Mouse (Mus musculus): Measurements from ENCODE around the gene Plch2. TPM values are rescaled to one million over a fixed set of nuclear protein-coding genes. Genes with fewer than 3 reads are reported as not detected.

Gene Plch2
- total RNA-seq, 1 experiment from 2014 or later: not detected

- ATAC-seq (ENCODE audit: extremely low read depth, insufficient number of reproducible peaks, low FRiP score, poor library complexity, severe bottlenecking): no peak
These were observed 21.8 kb downstream of the Plch2 start for GRCm38 (mm10) chr4:155034787-155035186.

DNA sequence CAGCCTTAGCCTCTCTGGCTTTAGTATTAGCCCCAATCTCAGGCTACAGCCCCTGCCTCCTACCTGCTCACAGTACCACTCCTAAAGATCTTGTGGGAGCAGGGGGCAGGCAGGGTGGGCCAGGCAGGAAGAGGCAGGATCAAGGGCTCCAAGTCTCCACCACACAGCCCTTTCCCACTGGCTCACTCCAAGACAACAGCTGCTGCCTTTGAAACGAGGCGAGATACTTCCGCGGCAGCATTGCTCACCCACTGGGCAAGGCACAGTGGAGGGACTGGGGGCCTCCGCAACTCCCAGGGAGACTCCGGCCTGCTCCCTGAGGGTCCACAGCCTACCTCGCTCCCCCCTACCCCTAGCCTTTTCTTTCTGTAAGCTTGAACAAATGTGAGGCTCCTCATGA, 22.4 kb downstream of the Plch2 start:
- no peak for ATAC-seq (ENCODE audit: extremely low read depth, insufficient number of reproducible peaks, low FRiP score, poor library complexity, severe bottlenecking)

DNA sequence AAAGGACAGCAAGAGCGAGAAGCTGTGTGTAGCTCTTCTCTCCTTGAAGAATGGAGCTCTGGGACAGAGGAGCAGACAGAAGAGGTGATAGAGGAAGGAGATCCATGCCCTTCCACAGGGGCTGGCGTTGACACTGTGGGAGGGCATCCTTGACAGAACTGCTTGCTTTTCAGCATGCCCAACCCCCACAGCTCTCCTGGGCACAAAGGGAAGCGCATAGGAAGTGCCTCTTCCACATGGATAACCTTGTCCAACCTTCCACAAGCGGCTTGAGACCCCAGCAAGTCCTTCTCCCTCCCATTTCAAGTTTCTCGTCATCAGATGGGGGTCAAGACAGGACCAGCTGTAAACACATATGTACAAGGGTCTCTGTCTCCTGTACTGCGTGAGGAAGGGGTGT, 23.5 kb downstream of the Plch2 start:
- ATAC-seq (ENCODE audit: extremely low read depth, insufficient number of reproducible peaks, low FRiP score, poor library complexity, severe bottlenecking): no peak

DNA sequence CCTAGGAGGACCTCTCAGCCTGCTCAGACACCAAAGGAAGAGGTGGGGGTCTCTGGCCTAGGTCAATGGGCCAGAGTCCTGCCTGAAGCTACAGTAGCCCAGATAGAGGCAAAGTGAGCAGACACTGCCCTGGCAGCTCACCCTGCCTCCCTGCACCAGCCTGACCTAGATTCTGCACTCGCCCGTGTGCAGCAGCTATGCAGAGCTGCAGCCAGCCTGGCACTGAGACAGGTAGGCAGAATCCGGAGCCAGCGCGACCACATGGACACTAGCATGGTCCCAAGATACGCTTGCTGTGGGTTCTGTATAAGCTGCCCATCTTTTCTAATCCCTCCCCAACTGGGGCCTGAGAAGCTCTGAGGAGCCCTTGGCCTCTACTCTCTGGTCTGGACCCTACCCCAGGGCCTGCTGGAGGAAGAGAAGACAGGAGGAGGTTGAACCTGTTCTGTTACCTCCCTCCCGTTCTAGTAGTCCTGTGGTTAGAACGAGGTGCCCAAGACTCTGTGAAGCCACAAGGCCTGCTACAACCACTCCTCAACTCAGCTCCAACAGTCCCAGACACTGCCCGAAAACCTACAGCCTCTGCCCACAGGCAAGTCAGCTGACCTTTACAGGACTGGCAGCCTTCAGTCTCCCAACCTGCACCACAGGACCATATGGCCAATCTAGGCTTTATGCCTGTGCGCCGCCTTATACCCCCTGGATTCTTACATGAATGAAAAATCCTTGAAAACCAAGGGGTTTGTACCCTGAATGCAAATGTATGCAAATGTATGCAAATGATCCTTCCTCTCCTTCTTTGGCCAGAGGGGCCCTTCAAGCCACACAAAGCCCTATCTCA, 32.2 kb downstream of the Plch2 start:
- ATAC-seq (ENCODE audit: extremely low read depth, insufficient number of reproducible peaks, low FRiP score, poor library complexity, severe bottlenecking): no peak

GRCm38 (mm10) chr4:155022228-155022855, 34.2 kb downstream of the Plch2 start:
- ATAC-seq (ENCODE audit: extremely low read depth, insufficient number of reproducible peaks, low FRiP score, poor library complexity, severe bottlenecking): no peak

- ATAC-seq (ENCODE audit: extremely low read depth, insufficient number of reproducible peaks, low FRiP score, poor library complexity, severe bottlenecking): no peak
These were observed 35.8 kb downstream of the Plch2 start for GRCm38 (mm10) chr4:155020813-155021212.

GRCm38 (mm10) chr4:155020141-155020540, 36.4 kb downstream of the Plch2 start:
- no peak for ATAC-seq (ENCODE audit: extremely low read depth, insufficient number of reproducible peaks, low FRiP score, poor library complexity, severe bottlenecking)

DNA sequence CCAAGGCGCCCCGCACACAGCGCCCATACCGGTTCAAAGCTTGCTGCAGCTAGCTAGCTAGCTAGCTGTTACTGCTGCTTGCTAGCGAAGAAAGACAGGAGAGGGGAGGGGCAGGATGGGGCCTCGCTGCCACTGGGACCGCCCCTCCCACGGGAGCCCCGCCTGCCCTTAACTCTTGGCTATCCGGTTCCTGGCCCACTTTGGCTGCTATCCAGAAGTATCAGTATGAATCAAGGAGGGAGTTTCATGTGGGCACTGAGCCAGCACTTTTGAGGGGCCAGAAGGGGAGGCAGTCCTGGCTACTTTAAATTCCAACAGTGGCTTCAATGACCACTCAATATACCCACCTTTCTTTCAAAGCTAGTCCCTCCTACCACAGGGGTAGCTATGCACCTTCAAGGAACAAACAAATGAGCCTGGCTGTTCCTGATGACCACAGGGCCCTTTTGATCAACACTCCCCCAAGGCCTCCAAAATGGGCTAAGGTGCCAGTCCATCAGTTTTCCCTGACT, 37.2 kb downstream of the Plch2 start:
- no peak for ATAC-seq (ENCODE audit: extremely low read depth, insufficient number of reproducible peaks, low FRiP score, poor library complexity, severe bottlenecking)

GRCm38 (mm10) chr4:155018601-155019335, 37.8 kb downstream of the Plch2 start:
- ATAC-seq (ENCODE audit: extremely low read depth, insufficient number of reproducible peaks, low FRiP score, poor library complexity, severe bottlenecking): no peak

- ATAC-seq (ENCODE audit: extremely low read depth, insufficient number of reproducible peaks, low FRiP score, poor library complexity, severe bottlenecking): no peak
These were observed 38.5 kb downstream of the Plch2 start for GRCm38 (mm10) chr4:155018066-155018465.

- ATAC-seq (ENCODE audit: extremely low read depth, insufficient number of reproducible peaks, low FRiP score, poor library complexity, severe bottlenecking): no peak
These were observed 39.2 kb downstream of the Plch2 start for GRCm38 (mm10) chr4:155017253-155017878.

- no peak for ATAC-seq (ENCODE audit: extremely low read depth, insufficient number of reproducible peaks, low FRiP score, poor library complexity, severe bottlenecking)
These were observed 39.8 kb downstream of the Plch2 start for GRCm38 (mm10) chr4:155016807-155017206.

DNA sequence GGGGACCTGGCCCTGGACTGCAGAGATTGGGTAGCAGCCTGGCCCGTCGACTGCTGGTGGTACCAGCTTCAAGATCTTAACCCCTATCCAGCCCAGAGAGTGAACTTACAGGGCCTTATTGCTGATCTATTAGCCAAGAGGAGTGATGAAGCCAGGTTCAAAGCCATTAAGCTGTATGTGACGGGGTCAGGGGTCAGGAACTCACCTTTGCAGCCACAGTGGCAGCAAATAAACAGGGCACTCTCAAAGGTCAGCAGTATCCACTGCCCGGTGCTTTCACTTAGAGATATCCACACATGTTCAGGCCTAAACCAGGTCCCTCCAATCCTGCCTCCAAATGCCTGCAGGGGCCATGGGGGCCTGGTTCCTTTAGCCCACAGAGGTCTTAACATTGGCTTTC, 41.0 kb downstream of the Plch2 start:
- no peak for ATAC-seq (ENCODE audit: extremely low read depth, insufficient number of reproducible peaks, low FRiP score, poor library complexity, severe bottlenecking)

DNA sequence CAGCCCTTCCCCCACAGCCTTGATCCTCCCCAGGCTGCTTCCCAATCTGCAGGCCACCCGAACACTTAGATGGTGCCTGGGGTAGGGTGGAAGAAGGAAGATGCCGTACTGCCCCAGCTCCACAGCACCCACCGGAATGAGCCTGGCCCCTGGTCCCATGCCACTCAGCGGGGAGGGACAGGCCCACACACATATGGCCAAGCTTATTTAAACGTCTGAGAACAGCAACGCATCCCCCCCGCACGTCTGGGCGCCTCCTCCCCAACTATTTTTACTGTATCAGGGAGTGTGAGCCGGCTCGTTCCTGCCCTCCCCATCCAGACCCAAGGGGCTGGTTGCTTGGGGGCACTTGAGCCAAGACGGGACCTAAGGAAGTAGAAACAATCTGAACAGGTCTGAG, 41.8 kb downstream of the Plch2 start:
- ATAC-seq (ENCODE audit: extremely low read depth, insufficient number of reproducible peaks, low FRiP score, poor library complexity, severe bottlenecking): no peak

GRCm38 (mm10) chr4:155014244-155014643, 42.3 kb downstream of the Plch2 start:
- no peak for ATAC-seq (ENCODE audit: extremely low read depth, insufficient number of reproducible peaks, low FRiP score, poor library complexity, severe bottlenecking)

- ATAC-seq (ENCODE audit: extremely low read depth, insufficient number of reproducible peaks, low FRiP score, poor library complexity, severe bottlenecking): peak; percentile 44
These were observed 43.8 kb downstream of the Plch2 start for GRCm38 (mm10) chr4:155012788-155013187.

GRCm38 (mm10) chr4:155012115-155012514, 44.5 kb downstream of the Plch2 start:
- ATAC-seq (ENCODE audit: extremely low read depth, insufficient number of reproducible peaks, low FRiP score, poor library complexity, severe bottlenecking): no peak

GRCm38 (mm10) chr4:155011312-155012025, 45.1 kb downstream of the Plch2 start:
- ATAC-seq (ENCODE audit: extremely low read depth, insufficient number of reproducible peaks, low FRiP score, poor library complexity, severe bottlenecking): no peak

DNA sequence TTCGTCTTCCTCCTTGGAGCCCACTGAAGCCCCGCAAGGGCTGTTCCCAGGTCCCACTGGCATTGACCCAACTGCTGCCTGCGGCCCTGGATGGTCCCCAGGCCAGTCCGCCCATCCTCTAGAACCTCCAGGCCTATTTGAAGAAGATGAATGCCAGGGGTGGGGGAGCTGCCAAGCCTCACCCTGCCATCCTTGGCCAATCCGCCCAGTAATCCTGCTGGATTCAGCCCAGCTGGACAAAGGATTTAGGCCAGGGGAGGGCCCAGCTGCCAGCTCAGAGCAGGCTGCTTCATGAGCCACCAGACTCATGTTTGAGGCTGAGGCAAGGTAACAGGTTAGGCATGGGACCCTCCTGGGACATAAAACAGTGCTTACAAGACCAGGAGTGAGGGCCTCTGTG, 45.7 kb downstream of the Plch2 start:
- ATAC-seq (ENCODE audit: extremely low read depth, insufficient number of reproducible peaks, low FRiP score, poor library complexity, severe bottlenecking): no peak
